Mouse (Mus musculus) spleen, adult 12 weeks (tissue): ENCODE data around the gene Nifk.

Source experiments
- DNase-seq: peaks from one replicate; pipeline ENCODE4 v3.0.0; 2022; ENCODE audit warnings: low spot score

Gene Nifk

GRCm38 (mm10) chr1:118321661-118322201, at the start of gene Nifk:
TSS of gene Nifk (plus strand) at chr1:118321839.
- DNase-seq: peak; percentile 80

GRCm38 (mm10) chr1:118275139-118275538, 46.5 kb upstream of the Nifk start:
- no peak for DNase-seq

- DNase-seq: no peak
Measured at GRCm38 (mm10) chr1:118292291-118292690, 29.3 kb upstream of the Nifk start.

GRCm38 (mm10) chr1:118294192-118294591, 27.4 kb upstream of the Nifk start:
- no peak for DNase-seq

- DNase-seq: no peak
Measured at GRCm38 (mm10) chr1:118294826-118295225, 26.8 kb upstream of the Nifk start.

- DNase-seq: no peak
Measured at GRCm38 (mm10) chr1:118296673-118297072, 25.0 kb upstream of the Nifk start.

- DNase-seq: no peak
Measured at GRCm38 (mm10) chr1:118297719-118298118, 23.9 kb upstream of the Nifk start.

GRCm38 (mm10) chr1:118310780-118311621, 10.6 kb upstream of the Nifk start:
- peak; percentile 86 for DNase-seq

- no peak for DNase-seq
Measured at GRCm38 (mm10) chr1:118311622-118312326, 9.9 kb upstream of the Nifk start, which contains the start of gene Tsn. TSS of gene Tsn (minus strand) at chr1:118311739.

- DNase-seq: peak; percentile 23
Measured at GRCm38 (mm10) chr1:118320696-118321095, 943 bp upstream of the Nifk start.

GRCm38 (mm10) chr1:118334749-118335713, 13.4 kb downstream of the Nifk start:
- no peak for DNase-seq

- no peak for DNase-seq
Measured at GRCm38 (mm10) chr1:118335847-118336246, 14.2 kb downstream of the Nifk start.

- no peak for DNase-seq
Measured at GRCm38 (mm10) chr1:118337921-118338320, 16.3 kb downstream of the Nifk start.

- no peak for DNase-seq
Measured at GRCm38 (mm10) chr1:118343649-118344435, 22.2 kb downstream of the Nifk start.

GRCm38 (mm10) chr1:118349922-118350321, 28.3 kb downstream of the Nifk start:
- DNase-seq: no peak

- no peak for DNase-seq
Measured at GRCm38 (mm10) chr1:118359071-118359761, 37.6 kb downstream of the Nifk start.

GRCm38 (mm10) chr1:118367970-118368369, 46.3 kb downstream of the Nifk start:
- no peak for DNase-seq

- no peak for DNase-seq
Measured at GRCm38 (mm10) chr1:118368721-118369461, 47.3 kb downstream of the Nifk start.

- no peak for DNase-seq
Measured at GRCm38 (mm10) chr1:118377784-118378183, 56.1 kb downstream of the Nifk start.
